Mouse (Mus musculus): ENCODE data around the gene Stat5b. TPM values are rescaled to one million over a fixed set of nuclear protein-coding genes. Genes with fewer than 3 reads are reported as not detected.
A peak's percentile ranks its signal among the peaks of the same experiment; 100 is the strongest.

Stat5b gene
- polyA plus RNA-seq, 1 experiment from 2014 or later, result 17.9 TPM

- H3K27ac ChIP-seq (ENCODE audit: low read length), result peak overlapping the region; percentile 76
- DNase-seq (ENCODE audit: low spot score) (peak; percentile 97), ATAC-seq (peak; percentile 98)
- no peaks in the 10 kb centered on the region for H3K36me3 ChIP-seq (ENCODE audit: insufficient read depth, low read length)
- no peaks in the 10 kb centered on the region for H3K9me3 ChIP-seq (ENCODE audit: low read length)
- H3K4me1 ChIP-seq (ENCODE audit: insufficient read depth, low read depth, low read length), result no peaks in the 10 kb centered on the region
- H3K4me2 ChIP-seq (replicated peaks; ENCODE audit: low read depth, low read length), result peak overlapping the region; percentile 82
- peak overlapping the region; percentile 50 for H3K4me3 ChIP-seq (ENCODE audit: low read depth, low read length)
- under 1% methylated on average over 47 of the region's 55 CpGs for WGBS
- TF ChIP-seq CTCF (IDR thresholded peaks at IDR 0.05), result peak; percentile 27; the same call in 1 of the 2 replicates
- TF ChIP-seq EP300 (IDR thresholded peaks at IDR 0.05), result no peak
- H3K9ac ChIP-seq (replicated peaks; ENCODE audit: low read depth), result peak overlapping the region; percentile 32; the same call in 1 of the 2 replicates
- H3K27me3 ChIP-seq (replicated peaks; ENCODE audit: insufficient read depth, low read length), result no peaks in the 10 kb centered on the region
Observed at GRCm38 (mm10) chr11:100860198-100861048, 9.9 kb upstream of the Stat5b start.

GRCm38 (mm10) chr11:100859579-100860075 lies 9.1 kb upstream of the Stat5b start:
- H3K4me2 ChIP-seq (replicated peaks; ENCODE audit: low read depth, low read length), result peak overlapping the region; percentile 82
- ATAC-seq (no peak), DNase-seq (ENCODE audit: low spot score) (no peak)
- 52% methylated on average over 6 of the region's 6 CpGs for WGBS
- H3K9me3 ChIP-seq (ENCODE audit: low read length), result no peaks in the 10 kb centered on the region
- H3K27me3 ChIP-seq (replicated peaks; ENCODE audit: insufficient read depth, low read length), result no peaks in the 10 kb centered on the region
- no peak for TF ChIP-seq EP300 (IDR thresholded peaks at IDR 0.05)
- no peak for TF ChIP-seq CTCF (IDR thresholded peaks at IDR 0.05)
- 0 out of 2 replicates have a peak overlapping the region, but pooled peaks have one; percentile 32 for H3K9ac ChIP-seq (replicated peaks; ENCODE audit: low read depth)
- no peaks in the 10 kb centered on the region for H3K4me1 ChIP-seq (ENCODE audit: insufficient read depth, low read depth, low read length)
- H3K27ac ChIP-seq (ENCODE audit: low read length), result peak overlapping the region; percentile 76; the same call in 1 of the 2 replicates
- no peaks in the 10 kb centered on the region for H3K36me3 ChIP-seq (ENCODE audit: insufficient read depth, low read length)
- H3K4me3 ChIP-seq (ENCODE audit: low read depth, low read length), result peak overlapping the region; percentile 50

GRCm38 (mm10) chr11:100858935-100859578 lies 8.5 kb upstream of the Stat5b start, which contains the start of gene Stat5a:
Stat5a (plus strand) TSS chr11:100859351.
- WGBS, result 41% methylated on average over 9 of the region's 9 CpGs
- ATAC-seq, result no peak

GRCm38 (mm10) chr11:100857960-100858359 lies 7.4 kb upstream of the Stat5b start:
- H3K4me2 ChIP-seq (replicated peaks; ENCODE audit: low read depth, low read length), result no peak overlapping the region
- H3K27me3 ChIP-seq (replicated peaks; ENCODE audit: insufficient read depth, low read length), result no peaks in the 10 kb centered on the region
- TF ChIP-seq CTCF (IDR thresholded peaks at IDR 0.05) (no peak), EP300 (IDR thresholded peaks at IDR 0.05) (no peak)
- no peak overlapping the region for H3K27ac ChIP-seq (ENCODE audit: low read length)
- no peak overlapping the region for H3K4me3 ChIP-seq (ENCODE audit: low read depth, low read length)
- 56% methylated on average over 6 of the region's 6 CpGs for WGBS
- DNase-seq (ENCODE audit: low spot score) (no peak), ATAC-seq (no peak)
- no peaks in the 10 kb centered on the region for H3K9me3 ChIP-seq (ENCODE audit: low read length)
- no peaks in the 10 kb centered on the region for H3K4me1 ChIP-seq (ENCODE audit: insufficient read depth, low read depth, low read length)
- no peak overlapping the region for H3K9ac ChIP-seq (replicated peaks; ENCODE audit: low read depth)
- no peaks in the 10 kb centered on the region for H3K36me3 ChIP-seq (ENCODE audit: insufficient read depth, low read length)

More at GRCm38 (mm10) chr11:100858935-100859578, 8.5 kb upstream of the Stat5b start, which contains the start of gene Stat5a:
- Histone ChIP-seq H3K36me3 (ENCODE audit: insufficient read depth, low read length) (no peaks in the 10 kb centered on the region), H3K27me3 (replicated peaks; ENCODE audit: insufficient read depth, low read length) (no peaks in the 10 kb centered on the region), H3K27ac (ENCODE audit: low read length) (peak within 1 kb of the TSS; percentile 76), H3K9ac (replicated peaks; ENCODE audit: low read depth) (0 out of 2 replicates have a peak within 1 kb of the TSS, but pooled peaks have one; percentile 32), H3K9me3 (ENCODE audit: low read length) (no peaks in the 10 kb centered on the region), H3K4me3 (ENCODE audit: low read depth, low read length) (peak within 1 kb of the TSS; percentile 50), H3K4me2 (replicated peaks; ENCODE audit: low read depth, low read length) (peak within 1 kb of the TSS; percentile 82), H3K4me1 (ENCODE audit: insufficient read depth, low read depth, low read length) (no peaks in the 10 kb centered on the region)
- TF ChIP-seq CTCF (IDR thresholded peaks at IDR 0.05) (no peak), EP300 (IDR thresholded peaks at IDR 0.05) (no peak)
- peak; percentile 42 for DNase-seq (ENCODE audit: low spot score)

GRCm38 (mm10) chr11:100855178-100855577 lies 4.7 kb upstream of the Stat5b start:
- H3K4me3 ChIP-seq (ENCODE audit: low read depth, low read length), result no peak overlapping the region
- ATAC-seq (no peak), DNase-seq (ENCODE audit: low spot score) (no peak)
- TF ChIP-seq CTCF (IDR thresholded peaks at IDR 0.05) (no peak), EP300 (IDR thresholded peaks at IDR 0.05) (no peak)
- no peak overlapping the region for H3K9ac ChIP-seq (replicated peaks; ENCODE audit: low read depth)
- H3K27ac ChIP-seq (ENCODE audit: low read length), result no peak overlapping the region
- WGBS, result 82% methylated on average over 4 of the region's 4 CpGs
- H3K4me2 ChIP-seq (replicated peaks; ENCODE audit: low read depth, low read length), result no peak overlapping the region
- H3K4me1 ChIP-seq (ENCODE audit: insufficient read depth, low read depth, low read length), result no peaks in the 10 kb centered on the region
- H3K27me3 ChIP-seq (replicated peaks; ENCODE audit: insufficient read depth, low read length), result no peaks in the 10 kb centered on the region
- no peaks in the 10 kb centered on the region for H3K9me3 ChIP-seq (ENCODE audit: low read length)
- no peaks in the 10 kb centered on the region for H3K36me3 ChIP-seq (ENCODE audit: insufficient read depth, low read length)

GRCm38 (mm10) chr11:100854268-100854667 lies 3.7 kb upstream of the Stat5b start:
- Histone ChIP-seq H3K27me3 (replicated peaks; ENCODE audit: insufficient read depth, low read length) (no peaks in the 10 kb centered on the region), H3K9ac (replicated peaks; ENCODE audit: low read depth) (no peak overlapping the region), H3K4me3 (ENCODE audit: low read depth, low read length) (no peak overlapping the region), H3K27ac (ENCODE audit: low read length) (no peak overlapping the region), H3K4me1 (ENCODE audit: insufficient read depth, low read depth, low read length) (no peaks in the 10 kb centered on the region), H3K9me3 (ENCODE audit: low read length) (no peaks in the 10 kb centered on the region), H3K36me3 (ENCODE audit: insufficient read depth, low read length) (no peaks in the 10 kb centered on the region), H3K4me2 (replicated peaks; ENCODE audit: low read depth, low read length) (no peak overlapping the region)
- ATAC-seq, result no peak
- DNase-seq (ENCODE audit: low spot score), result no peak
- TF ChIP-seq CTCF (IDR thresholded peaks at IDR 0.05) (no peak), EP300 (IDR thresholded peaks at IDR 0.05) (no peak)
- WGBS, result 30% methylated on average over 4 of the region's 4 CpGs
